Mouse (Mus musculus): ENCODE data around the gene Arap1. TPM values are rescaled to one million over a fixed set of nuclear protein-coding genes. Genes with fewer than 3 reads are reported as not detected.

Gene Arap1
- polyA plus RNA-seq, 1 experiment from 2014 or later: 29.2 TPM

GRCm38 (mm10) chr7:101349861-101350260 lies 2.0 kb downstream of the Arap1 start:
- Histone ChIP-seq H3K27me3 (ENCODE audit: control insufficient read depth, insufficient read depth, low read length) (peaks cover 22% of the 10 kb centered on the region), H3K4me2 (ENCODE audit: low read length) (no peak overlapping the region), H3K9me3 (ENCODE audit: control insufficient read depth, low read length) (no peaks in the 10 kb centered on the region), H3K36me3 (ENCODE audit: control insufficient read depth, insufficient read depth, low read length) (no peaks in the 10 kb centered on the region), H3K9ac (ENCODE audit: low read length) (peak overlapping the region; percentile 5; the same call in 1 of the 2 replicates), H3K4me3 (ENCODE audit: control insufficient read depth in 1 of 2, insufficient read depth in 1 of 2, low read depth in 1 of 2, low read length in 2 of 2) (no peak overlapping the region), H3K4me1 (ENCODE audit: control insufficient read depth in 2 of 2, insufficient read depth in 2 of 2, low read length in 2 of 2) (peaks cover 11 to 17% of the 10 kb centered on the region in 2 experiments), H3K27ac (replicated peaks in 1 of 2; ENCODE audit: control insufficient read depth in 1 of 2, insufficient read depth in 1 of 2, low read depth in 2 of 2, low read length in 2 of 2) (no peak overlapping the region)
- ATAC-seq (ENCODE audit: insufficient number of reproducible peaks, insufficient read depth, low FRiP score, low read depth): no peak
- 25% methylated on average over 2 of the region's 2 CpGs for WGBS

- H3K4me2 ChIP-seq (ENCODE audit: low read length): no peak overlapping the region
- no peak for ATAC-seq (ENCODE audit: insufficient number of reproducible peaks, insufficient read depth, low FRiP score, low read depth)
- H3K4me1 ChIP-seq (ENCODE audit: control insufficient read depth in 2 of 2, insufficient read depth in 2 of 2, low read length in 2 of 2): peaks cover 11 to 18% of the 10 kb centered on the region in 2 experiments
- no peak overlapping the region for H3K4me3 ChIP-seq (ENCODE audit: control insufficient read depth in 1 of 2, insufficient read depth in 1 of 2, low read depth in 1 of 2, low read length in 2 of 2)
- no peaks in the 10 kb centered on the region for H3K9me3 ChIP-seq (ENCODE audit: control insufficient read depth, low read length)
- WGBS: 80% methylated on average over 4 of the region's 4 CpGs
- no peak overlapping the region for H3K9ac ChIP-seq (ENCODE audit: low read length)
- no peak overlapping the region for H3K27ac ChIP-seq (replicated peaks in 1 of 2; ENCODE audit: control insufficient read depth in 1 of 2, insufficient read depth in 1 of 2, low read depth in 2 of 2, low read length in 2 of 2)
- H3K27me3 ChIP-seq (ENCODE audit: control insufficient read depth, insufficient read depth, low read length): peaks cover 22% of the 10 kb centered on the region
- no peaks in the 10 kb centered on the region for H3K36me3 ChIP-seq (ENCODE audit: control insufficient read depth, insufficient read depth, low read length)
Observed at GRCm38 (mm10) chr7:101352404-101352803, 4.5 kb downstream of the Arap1 start.

- no peaks in the 10 kb centered on the region for H3K36me3 ChIP-seq (ENCODE audit: control insufficient read depth, insufficient read depth, low read length)
- no peak overlapping the region for H3K27ac ChIP-seq (replicated peaks in 1 of 2; ENCODE audit: control insufficient read depth in 1 of 2, insufficient read depth in 1 of 2, low read depth in 2 of 2, low read length in 2 of 2)
- no peaks in the 10 kb centered on the region for H3K9me3 ChIP-seq (ENCODE audit: control insufficient read depth, low read length)
- H3K4me3 ChIP-seq (ENCODE audit: control insufficient read depth in 1 of 2, insufficient read depth in 1 of 2, low read depth in 1 of 2, low read length in 2 of 2): no peak overlapping the region
- no peak overlapping the region for H3K9ac ChIP-seq (ENCODE audit: low read length)
- peaks cover 3 to 7% of the 10 kb centered on the region in 2 experiments; a peak in 2 of 4 replicates for H3K4me1 ChIP-seq (ENCODE audit: control insufficient read depth in 2 of 2, insufficient read depth in 2 of 2, low read length in 2 of 2)
- H3K4me2 ChIP-seq (ENCODE audit: low read length): no peak overlapping the region
- 51% methylated on average over 5 of the region's 5 CpGs for WGBS
- ATAC-seq (ENCODE audit: insufficient number of reproducible peaks, insufficient read depth, low FRiP score, low read depth): no peak
- H3K27me3 ChIP-seq (ENCODE audit: control insufficient read depth, insufficient read depth, low read length): peaks cover 16% of the 10 kb centered on the region
Observed at GRCm38 (mm10) chr7:101354423-101354822, 6.6 kb downstream of the Arap1 start.

GRCm38 (mm10) chr7:101355551-101356100 lies 7.8 kb downstream of the Arap1 start:
- ATAC-seq (ENCODE audit: insufficient number of reproducible peaks, insufficient read depth, low FRiP score, low read depth): no peak
- H3K36me3 ChIP-seq (ENCODE audit: control insufficient read depth, insufficient read depth, low read length): no peaks in the 10 kb centered on the region
- no peak overlapping the region for H3K4me2 ChIP-seq (ENCODE audit: low read length)
- WGBS: 88% methylated on average over 6 of the region's 6 CpGs
- no peak overlapping the region for H3K4me3 ChIP-seq (ENCODE audit: control insufficient read depth in 1 of 2, insufficient read depth in 1 of 2, low read depth in 1 of 2, low read length in 2 of 2)
- H3K9me3 ChIP-seq (ENCODE audit: control insufficient read depth, low read length): no peaks in the 10 kb centered on the region
- H3K4me1 ChIP-seq (ENCODE audit: control insufficient read depth in 2 of 2, insufficient read depth in 2 of 2, low read length in 2 of 2): peaks cover 2 to 6% of the 10 kb centered on the region in 2 experiments; a peak in 1 of 4 replicates
- H3K27me3 ChIP-seq (ENCODE audit: control insufficient read depth, insufficient read depth, low read length): peaks cover 8% of the 10 kb centered on the region
- no peak overlapping the region for H3K27ac ChIP-seq (replicated peaks in 1 of 2; ENCODE audit: control insufficient read depth in 1 of 2, insufficient read depth in 1 of 2, low read depth in 2 of 2, low read length in 2 of 2)
- no peak overlapping the region for H3K9ac ChIP-seq (ENCODE audit: low read length)

GRCm38 (mm10) chr7:101356868-101357267 lies 9.0 kb downstream of the Arap1 start:
- no peaks in the 10 kb centered on the region for H3K36me3 ChIP-seq (ENCODE audit: control insufficient read depth, insufficient read depth, low read length)
- no peaks in the 10 kb centered on the region for H3K9me3 ChIP-seq (ENCODE audit: control insufficient read depth, low read length)
- peak; percentile 20; the same call in 1 of the 2 replicates for ATAC-seq (ENCODE audit: insufficient number of reproducible peaks, insufficient read depth, low FRiP score, low read depth)
- no peak overlapping the region for H3K4me2 ChIP-seq (ENCODE audit: low read length)
- H3K4me3 ChIP-seq (ENCODE audit: control insufficient read depth in 1 of 2, insufficient read depth in 1 of 2, low read depth in 1 of 2, low read length in 2 of 2): no peak overlapping the region
- H3K4me1 ChIP-seq (ENCODE audit: control insufficient read depth in 2 of 2, insufficient read depth in 2 of 2, low read length in 2 of 2): peaks cover 2 to 6% of the 10 kb centered on the region in 2 experiments; a peak in 1 of 4 replicates
- no peak overlapping the region for H3K27ac ChIP-seq (replicated peaks in 1 of 2; ENCODE audit: control insufficient read depth in 1 of 2, insufficient read depth in 1 of 2, low read depth in 2 of 2, low read length in 2 of 2)
- no peaks in the 10 kb centered on the region for H3K27me3 ChIP-seq (ENCODE audit: control insufficient read depth, insufficient read depth, low read length)
- WGBS: 54% methylated on average over 3 of the region's 3 CpGs
- no peak overlapping the region; the same call in 1 of the 2 replicates for H3K9ac ChIP-seq (ENCODE audit: low read length)

- 55% methylated on average over 3 of the region's 3 CpGs for WGBS
- H3K36me3 ChIP-seq (ENCODE audit: control insufficient read depth, insufficient read depth, low read length): no peaks in the 10 kb centered on the region
- no peaks in the 10 kb centered on the region for H3K9me3 ChIP-seq (ENCODE audit: control insufficient read depth, low read length)
- H3K4me2 ChIP-seq (ENCODE audit: low read length): no peak overlapping the region
- peaks cover 0 to 10% of the 10 kb centered on the region in 2 experiments; a peak in 2 of 4 replicates for H3K4me1 ChIP-seq (ENCODE audit: control insufficient read depth in 2 of 2, insufficient read depth in 2 of 2, low read length in 2 of 2)
- no peak for ATAC-seq (ENCODE audit: insufficient number of reproducible peaks, insufficient read depth, low FRiP score, low read depth)
- no peak overlapping the region for H3K4me3 ChIP-seq (ENCODE audit: control insufficient read depth in 1 of 2, insufficient read depth in 1 of 2, low read depth in 1 of 2, low read length in 2 of 2)
- H3K9ac ChIP-seq (ENCODE audit: low read length): no peak overlapping the region
- no peak overlapping the region for H3K27ac ChIP-seq (replicated peaks in 1 of 2; ENCODE audit: control insufficient read depth in 1 of 2, insufficient read depth in 1 of 2, low read depth in 2 of 2, low read length in 2 of 2)
- H3K27me3 ChIP-seq (ENCODE audit: control insufficient read depth, insufficient read depth, low read length): no peaks in the 10 kb centered on the region
Observed at GRCm38 (mm10) chr7:101360406-101360805, 12.5 kb downstream of the Arap1 start.

- no peaks in the 10 kb centered on the region for H3K36me3 ChIP-seq (ENCODE audit: control insufficient read depth, insufficient read depth, low read length)
- H3K27me3 ChIP-seq (ENCODE audit: control insufficient read depth, insufficient read depth, low read length): no peaks in the 10 kb centered on the region
- 87% methylated on average over 4 of the region's 4 CpGs for WGBS
- no peak overlapping the region for H3K4me3 ChIP-seq (ENCODE audit: control insufficient read depth in 1 of 2, insufficient read depth in 1 of 2, low read depth in 1 of 2, low read length in 2 of 2)
- H3K4me2 ChIP-seq (ENCODE audit: low read length): no peak overlapping the region
- no peaks in the 10 kb centered on the region for H3K9me3 ChIP-seq (ENCODE audit: control insufficient read depth, low read length)
- peaks cover 0 to 10% of the 10 kb centered on the region in 2 experiments; a peak in 2 of 4 replicates for H3K4me1 ChIP-seq (ENCODE audit: control insufficient read depth in 2 of 2, insufficient read depth in 2 of 2, low read length in 2 of 2)
- ATAC-seq (ENCODE audit: insufficient number of reproducible peaks, insufficient read depth, low FRiP score, low read depth): no peak
- H3K27ac ChIP-seq (replicated peaks in 1 of 2; ENCODE audit: control insufficient read depth in 1 of 2, insufficient read depth in 1 of 2, low read depth in 2 of 2, low read length in 2 of 2): no peak overlapping the region
- H3K9ac ChIP-seq (ENCODE audit: low read length): no peak overlapping the region
Observed at GRCm38 (mm10) chr7:101361021-101361420, 13.2 kb downstream of the Arap1 start.

- no peaks in the 10 kb centered on the region for H3K9me3 ChIP-seq (ENCODE audit: control insufficient read depth, low read length)
- 63% methylated on average over 4 of the region's 4 CpGs for WGBS
- H3K9ac ChIP-seq (ENCODE audit: low read length): no peak overlapping the region
- no peak overlapping the region for H3K4me2 ChIP-seq (ENCODE audit: low read length)
- H3K4me3 ChIP-seq (ENCODE audit: control insufficient read depth in 1 of 2, insufficient read depth in 1 of 2, low read depth in 1 of 2, low read length in 2 of 2): no peak overlapping the region
- no peaks in the 10 kb centered on the region for H3K36me3 ChIP-seq (ENCODE audit: control insufficient read depth, insufficient read depth, low read length)
- H3K27ac ChIP-seq (replicated peaks in 1 of 2; ENCODE audit: control insufficient read depth in 1 of 2, insufficient read depth in 1 of 2, low read depth in 2 of 2, low read length in 2 of 2): no peak overlapping the region
- H3K4me1 ChIP-seq (ENCODE audit: control insufficient read depth in 2 of 2, insufficient read depth in 2 of 2, low read length in 2 of 2): peaks cover 0 to 8% of the 10 kb centered on the region in 2 experiments; a peak in 2 of 4 replicates
- no peak for ATAC-seq (ENCODE audit: insufficient number of reproducible peaks, insufficient read depth, low FRiP score, low read depth)
- H3K27me3 ChIP-seq (ENCODE audit: control insufficient read depth, insufficient read depth, low read length): no peaks in the 10 kb centered on the region
Observed at GRCm38 (mm10) chr7:101361767-101362166, 13.9 kb downstream of the Arap1 start.

Measured in heart, embryonic 14.5 days (tissue).